Mouse (Mus musculus) bone marrow, adult 2 months (tissue): ENCODE data around the gene Akap2. TPM values are rescaled to one million over a fixed set of nuclear protein-coding genes. Genes with fewer than 3 reads are reported as not detected.

Experiments used
- H3K27ac ChIP-seq: fragments of 200-500 bp; 2 replicates; pipeline ENCODE4 v1.5.1; 2012; ENCODE audit warnings: low read depth, mild to moderate bottlenecking, control low read depth, inconsistent platforms, low read length; ENCODE audit not compliant: control insufficient read depth, poor library complexity, insufficient read depth
- H3K4me1 ChIP-seq: fragments of 200-500 bp; 2 replicates; pipeline ENCODE4 v1.6.1; 2011; ENCODE audit warnings: low read length; ENCODE audit not compliant: control insufficient read depth, insufficient read depth
- H3K4me3 ChIP-seq: fragments of 200-500 bp; replicated peaks from 2 replicates; pipeline ENCODE3; 2011; ENCODE audit warnings: mild to moderate bottlenecking, low read depth, low read length, control low read depth; ENCODE audit not compliant: control insufficient read depth
- CTCF ChIP-seq: fragments of 200-500 bp; IDR thresholded peaks from 2 replicates; pipeline ENCODE4 v1.5.1; 2011; ENCODE audit warnings: low read length, control low read depth; ENCODE audit not compliant: control insufficient read depth, insufficient read depth
- POLR2A ChIP-seq: fragments of 200-500 bp; IDR thresholded peaks from 2 replicates; pipeline ENCODE4 v1.6.1; 2011; ENCODE audit warnings: low read depth, mild to moderate bottlenecking, control low read depth, low read length, borderline replicate concordance; ENCODE audit not compliant: control insufficient read depth
- WGBS: fragments of 180-500 bp; shearing (Covaris S2); methylation state at CpG from one replicate; pipeline ENCODE4 v1.1.7; 2018; 5-methylcytosine and 5-hydroxymethylcytosine counted together
- polyA plus RNA-seq: library from polyadenylated mRNA; stranded (reverse); fragments of >200 nt; gene quantifications from 2 replicates; pipeline ENCODE4 v1.2.4, GENCODE M21; 2011; ENCODE audit warnings: low replicate concordance; ENCODE audit not compliant: missing spikeins, insufficient read depth, insufficient read length

Gene Akap2
- polyA plus RNA-seq, 1 experiment = 4.0 TPM

GRCm38 (mm10) chr4:57755085-57755484 lies 37.6 kb downstream of the Akap2 start:
- Histone ChIP-seq H3K4me1 (no peaks in the 10 kb centered on the region; the same call in 1 of the 2 replicates), H3K4me3 (no peak overlapping the region), H3K27ac (no peak overlapping the region; the same call in 1 of the 2 replicates)
- 67% methylated on average over 11 of the region's 11 CpGs for WGBS
- TF ChIP-seq POLR2A (no peak), CTCF (no peak)

GRCm38 (mm10) chr4:57757997-57758396 lies 40.5 kb downstream of the Akap2 start:
- no peak overlapping the region for H3K27ac ChIP-seq
- no peaks in the 10 kb centered on the region; the same call in 1 of the 2 replicates for H3K4me1 ChIP-seq
- no peak overlapping the region for H3K4me3 ChIP-seq
- no peak for TF ChIP-seq CTCF
- 79% methylated on average over 11 of the region's 11 CpGs for WGBS

GRCm38 (mm10) chr4:57762424-57762823 lies 45.0 kb downstream of the Akap2 start:
- Histone ChIP-seq H3K4me3 (no peak overlapping the region), H3K4me1 (no peaks in the 10 kb centered on the region), H3K27ac (no peak overlapping the region)
- no peak for TF ChIP-seq CTCF
- TF ChIP-seq POLR2A = no peak
- 83% methylated on average over 7 of the region's 7 CpGs for WGBS

GRCm38 (mm10) chr4:57764392-57764791 lies 46.9 kb downstream of the Akap2 start:
- Histone ChIP-seq H3K4me3 (no peak overlapping the region), H3K27ac (no peak overlapping the region), H3K4me1 (no peaks in the 10 kb centered on the region)
- WGBS = 67% methylated on average over 1 of the region's 1 CpGs
- TF ChIP-seq POLR2A (no peak), CTCF (no peak)

DNA sequence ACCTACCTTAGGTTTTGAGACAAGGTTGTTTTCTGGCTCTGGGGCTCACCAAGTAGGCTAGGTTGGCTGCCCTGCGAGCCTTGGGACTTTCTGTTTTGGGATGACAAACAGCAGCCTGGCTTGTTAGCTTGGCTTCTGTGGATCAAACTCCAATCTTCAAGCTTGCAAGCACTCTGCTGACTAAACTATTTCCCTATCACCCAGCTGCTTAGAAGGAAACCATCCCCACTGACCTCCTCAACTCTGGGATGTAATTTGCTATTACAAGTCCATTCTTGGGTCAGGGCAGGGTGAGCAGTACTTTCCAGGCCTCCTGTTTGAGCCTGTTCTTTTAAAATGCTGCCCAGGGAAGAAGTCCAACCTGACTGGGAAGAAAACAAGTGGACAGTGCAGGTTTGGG lies 47.5 kb downstream of the Akap2 start:
- H3K4me3 ChIP-seq = no peak overlapping the region
- no peak overlapping the region for H3K27ac ChIP-seq
- H3K4me1 ChIP-seq = no peaks in the 10 kb centered on the region
- TF ChIP-seq POLR2A (no peak), CTCF (no peak)
- 67% methylated on average over 1 of the region's 1 CpGs for WGBS

DNA sequence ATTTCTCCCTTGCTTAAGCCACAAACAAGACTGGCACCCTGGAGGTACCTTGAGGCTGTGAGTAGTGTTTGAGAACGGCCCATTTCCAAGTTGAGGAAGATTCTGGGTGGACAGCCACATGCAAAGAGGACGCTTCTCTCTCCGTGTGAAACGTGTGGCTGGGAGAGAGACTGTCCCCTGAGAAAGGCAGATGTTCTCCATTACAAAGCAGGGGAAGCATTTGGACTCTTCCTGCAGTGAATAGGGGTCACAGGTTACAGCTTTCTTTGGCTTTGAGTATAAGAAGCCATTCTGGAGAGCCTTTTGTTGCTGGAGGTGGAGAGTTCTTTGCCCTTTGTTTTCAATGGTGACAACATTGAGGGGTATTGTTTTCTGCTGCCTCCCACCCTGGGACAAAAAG lies 48.3 kb downstream of the Akap2 start:
- TF ChIP-seq CTCF (no peak), POLR2A (no peak)

DNA sequence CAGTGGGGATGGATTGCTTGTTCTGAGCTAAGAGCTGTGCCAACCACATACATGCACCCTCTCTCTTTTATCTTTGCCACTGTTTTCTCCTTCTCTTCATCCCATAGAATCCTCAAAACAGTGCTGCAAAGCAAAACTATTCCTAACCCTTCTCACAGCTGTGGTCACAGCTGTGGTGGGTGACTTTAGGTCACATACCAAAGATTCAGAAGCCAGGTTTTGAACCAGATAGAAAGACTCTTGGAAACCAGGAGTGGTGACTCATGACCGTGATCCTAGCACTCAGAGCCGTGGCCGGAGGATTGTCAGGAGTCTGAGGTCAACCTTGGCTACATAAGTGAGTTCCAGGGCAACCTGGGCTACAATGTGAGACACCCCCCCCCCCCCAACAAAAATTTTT lies 51.5 kb downstream of the Akap2 start:
- 81% methylated on average over 3 of the region's 3 CpGs for WGBS
- TF ChIP-seq POLR2A (no peak), CTCF (no peak)
- Histone ChIP-seq H3K27ac (no peak overlapping the region), H3K4me1 (no peaks in the 10 kb centered on the region), H3K4me3 (no peak overlapping the region)

More for the DNA sequence above, 48.3 kb downstream of the Akap2 start:
- no peaks in the 10 kb centered on the region for H3K4me1 ChIP-seq
- no peak overlapping the region for H3K4me3 ChIP-seq
- WGBS = 82% methylated on average over 4 of the region's 4 CpGs
- no peak overlapping the region for H3K27ac ChIP-seq

DNA sequence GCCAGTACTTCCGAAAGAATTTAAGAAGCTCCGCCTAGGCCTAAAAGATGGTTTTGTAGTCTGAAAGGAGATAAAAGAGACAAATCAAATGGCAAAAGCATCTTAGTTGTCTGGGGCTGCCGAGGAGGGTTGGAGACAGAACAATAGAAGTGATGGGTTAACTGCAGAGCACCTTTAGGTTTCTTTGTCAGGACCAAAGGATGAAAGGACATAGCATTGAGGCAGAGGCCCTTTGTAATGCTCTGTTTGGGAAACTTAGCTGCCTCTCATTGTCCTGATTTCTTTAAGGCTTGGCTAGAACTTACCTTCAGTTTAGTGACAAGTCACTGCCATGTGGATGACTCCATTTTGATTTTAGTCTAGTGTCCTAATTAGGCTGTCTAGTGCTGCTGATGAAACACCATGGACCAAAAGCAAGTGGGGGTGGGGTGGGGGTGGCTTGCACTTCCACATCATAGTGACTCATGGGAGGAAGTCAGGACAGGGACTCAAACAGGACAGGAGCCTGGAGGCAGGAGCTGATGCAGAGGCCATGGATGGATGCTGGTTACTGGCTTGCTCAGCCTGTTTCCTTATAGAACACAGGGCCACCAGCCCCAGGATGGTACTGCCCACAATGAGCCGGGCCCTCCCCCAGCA lies 52.8 kb downstream of the Akap2 start:
- no peak overlapping the region for H3K4me3 ChIP-seq
- no peak for TF ChIP-seq POLR2A
- TF ChIP-seq CTCF = no peak
- H3K27ac ChIP-seq = no peak overlapping the region
- H3K4me1 ChIP-seq = no peaks in the 10 kb centered on the region
- 77% methylated on average over 4 of the region's 4 CpGs for WGBS

GRCm38 (mm10) chr4:57771558-57772219 lies 54.2 kb downstream of the Akap2 start:
- H3K27ac ChIP-seq = no peak overlapping the region
- no peak overlapping the region for H3K4me3 ChIP-seq
- 88% methylated on average over 2 of the region's 2 CpGs for WGBS
- H3K4me1 ChIP-seq = no peaks in the 10 kb centered on the region
- no peak for TF ChIP-seq POLR2A
- no peak for TF ChIP-seq CTCF
